Comparison of ENCODE assay signal across 8 mouse cellular contexts in genomic region chr14:25695059-25695458, GRCm38 (mm10). TPM values are rescaled to one million over a fixed set of nuclear protein-coding genes. Genes with fewer than 3 reads are reported as not detected.
A peak's percentile ranks its signal among the peaks of the same experiment; 100 is the strongest.
DNase-seq lines count a peak whose midpoint lies in the region; ATAC-seq lines count a peak whose summit lies in the region.

No protein-coding gene starts in this region.

- peak overlapping the region; percentile 71 for H3K9ac ChIP-seq in lung, embryonic 15.5 days
- H3K9ac ChIP-seq in embryonic facial prominence, embryonic 11.5 days (replicated peaks; ENCODE audit: low read length), result peak overlapping the region; percentile 70
- H3K9ac ChIP-seq in intestine, embryonic 16.5 days (ENCODE audit: low read depth, low read length), result peak overlapping the region; percentile 89
- peak overlapping the region; percentile 80 for H3K9ac ChIP-seq in neural tube, embryonic 12.5 days

- H3K4me1 ChIP-seq in lung, embryonic 15.5 days, result peaks cover 20% of the 10 kb centered on the region
- H3K4me1 ChIP-seq in embryonic facial prominence, embryonic 11.5 days (ENCODE audit: control insufficient read depth, insufficient read depth, low read length), result no peaks in the 10 kb centered on the region; the same call in 1 of the 2 replicates
- peaks cover 18% of the 10 kb centered on the region for H3K4me1 ChIP-seq in intestine, embryonic 16.5 days (ENCODE audit: control insufficient read depth, insufficient read depth, low read length)
- peaks cover 20% of the 10 kb centered on the region for H3K4me1 ChIP-seq in neural tube, embryonic 12.5 days

- WGBS in lung, embryonic 15.5 days, result 43% methylated on average over 6 of the region's 6 CpGs
- 75% methylated on average over 6 of the region's 6 CpGs for WGBS in embryonic facial prominence, embryonic 11.5 days
- 51% methylated on average over 6 of the region's 6 CpGs for WGBS in intestine, embryonic 16.5 days
- 71% methylated on average over 6 of the region's 6 CpGs for WGBS in neural tube, embryonic 12.5 days

- H3K4me2 ChIP-seq in lung, embryonic 15.5 days, result peak overlapping the region; percentile 88
- peak overlapping the region; percentile 88 for H3K4me2 ChIP-seq in embryonic facial prominence, embryonic 11.5 days (ENCODE audit: low read depth, low read length)
- H3K4me2 ChIP-seq in intestine, embryonic 16.5 days (ENCODE audit: low read depth, low read length), result peak overlapping the region; percentile 80
- peak overlapping the region; percentile 78 for H3K4me2 ChIP-seq in neural tube, embryonic 12.5 days (replicated peaks)

- no peaks in the 10 kb centered on the region for H3K9me3 ChIP-seq in lung, embryonic 15.5 days
- H3K9me3 ChIP-seq in embryonic facial prominence, embryonic 11.5 days (replicated peaks; ENCODE audit: control insufficient read depth, low read length), result no peaks in the 10 kb centered on the region
- H3K9me3 ChIP-seq in intestine, embryonic 16.5 days (ENCODE audit: control insufficient read depth, low read length), result no peaks in the 10 kb centered on the region
- H3K9me3 ChIP-seq in neural tube, embryonic 12.5 days, result no peaks in the 10 kb centered on the region

- H3K4me3 ChIP-seq in lung, embryonic 15.5 days, result peak overlapping the region; percentile 86
- H3K4me3 ChIP-seq in embryonic facial prominence, embryonic 11.5 days (ENCODE audit: low read depth, low read length), result peak overlapping the region; percentile 66
- peak overlapping the region; percentile 85 for H3K4me3 ChIP-seq in intestine, embryonic 16.5 days (ENCODE audit: low read length)
- peak overlapping the region; percentile 85; the same call in 1 of the 2 replicates for H3K4me3 ChIP-seq in neural tube, embryonic 12.5 days

- no peak for DNase-seq in lung, postnatal 10 days
- DNase-seq in embryonic facial prominence, embryonic 11.5 days (ENCODE audit: low spot score), result no peak
- DNase-seq in layer of hippocampus, postnatal 10 days (ENCODE audit: low spot score in 2 of 2), result no peak
- no peak for DNase-seq in layer of hippocampus, adult 9-11 months
- DNase-seq in lung, postnatal 14 days, result no peak

- no peaks in the 10 kb centered on the region for H3K27me3 ChIP-seq in lung, embryonic 15.5 days
- no peaks in the 10 kb centered on the region for H3K27me3 ChIP-seq in embryonic facial prominence, embryonic 11.5 days (ENCODE audit: control insufficient read depth, insufficient read depth, low read length)
- no peaks in the 10 kb centered on the region for H3K27me3 ChIP-seq in intestine, embryonic 16.5 days (replicated peaks; ENCODE audit: control insufficient read depth, insufficient read depth, low read length)
- no peaks in the 10 kb centered on the region for H3K27me3 ChIP-seq in neural tube, embryonic 12.5 days (replicated peaks)

- H3K27ac ChIP-seq in lung, embryonic 15.5 days, result no peak overlapping the region
- H3K27ac ChIP-seq in embryonic facial prominence, embryonic 11.5 days (replicated peaks; ENCODE audit: low read depth, low read length), result no peak overlapping the region
- no peak overlapping the region for H3K27ac ChIP-seq in intestine, embryonic 16.5 days (ENCODE audit: low read length)
- H3K27ac ChIP-seq in neural tube, embryonic 12.5 days, result no peak overlapping the region

- no peak for ATAC-seq in lung, embryonic 15.5 days (ENCODE audit: borderline replicate concordance, extremely low read depth, low FRiP score, low TSS enrichment)
- ATAC-seq in embryonic facial prominence, embryonic 11.5 days (replicated peaks; ENCODE audit: insufficient number of reproducible peaks, low FRiP score, low TSS enrichment, low read depth), result no peak
- no peak for ATAC-seq in intestine, embryonic 16.5 days
- no peak for ATAC-seq in neural tube, embryonic 12.5 days (ENCODE audit: low FRiP score, low read depth)

- peaks cover 24% of the 10 kb centered on the region for H3K36me3 ChIP-seq in lung, embryonic 15.5 days
- H3K36me3 ChIP-seq in embryonic facial prominence, embryonic 11.5 days (replicated peaks; ENCODE audit: control insufficient read depth, insufficient read depth, low read depth, low read length), result peaks cover 2% of the 10 kb centered on the region
- peaks cover 10% of the 10 kb centered on the region for H3K36me3 ChIP-seq in intestine, embryonic 16.5 days (ENCODE audit: control insufficient read depth, insufficient read depth, low read length)
- peaks cover 37% of the 10 kb centered on the region for H3K36me3 ChIP-seq in neural tube, embryonic 12.5 days

RNA-seq across cellular contexts. Expression of gene Ppif, which starts 1.1 kb away (rescaled TPM):
- polyA plus RNA-seq in lung, embryonic 15.5 days (2015; fragmentation: Nextera tagmentation; extraction: Ambion mirVana), result 23.1 and 24.3 TPM in 2 replicates
- polyA plus RNA-seq in embryonic facial prominence, embryonic 11.5 days (2014; fragmentation: Nextera tagmentation; extraction: Ambion mirVana), result 40.7 and 43.7 TPM in 2 replicates
- polyA plus RNA-seq in intestine, embryonic 16.5 days (2015; fragmentation: Nextera tagmentation; extraction: Ambion mirVana), result 125 and 134 TPM in 2 replicates
- polyA plus RNA-seq in neural tube, embryonic 12.5 days (2016; fragmentation: Nextera tagmentation; extraction: Ambion mirVana), result 23.9 and 24.7 TPM in 2 replicates
- 10 to 100 TPM; 25.4 to 26.7 TPM for total RNA-seq in layer of hippocampus, postnatal 10 days (2021)
